In genomic region chr17:51462137-51462880, GRCm38 (mm10) we compare ENCODE assay signal across 13 mouse cellular contexts.
DNase-seq lines count a peak whose midpoint lies in the region; ATAC-seq and TF ChIP-seq lines count a peak whose summit lies in the region.
"Had no signal": no experiment of that assay in that cellular context is flagged by ENCODE, and none has a peak within 500 bp of the region (broad histone marks: within the 10 kb centered on the region; RNA-seq: fewer than 3 reads in every experiment).

No protein-coding gene starts in this region.

- 49% methylated on average over 5 of the region's 5 CpGs for WGBS in embryonic facial prominence, embryonic 10.5 days
- WGBS in hindbrain, embryonic 11.5 days = 29% methylated on average over 5 of the region's 5 CpGs
- WGBS in midbrain, embryonic 15.5 days = 26% methylated on average over 5 of the region's 5 CpGs
- WGBS in lung, adult 2 months = 70% methylated on average over 5 of the region's 5 CpGs
- 96% methylated on average over 5 of the region's 5 CpGs for WGBS in thymus, adult 2 months

- DNase-seq in embryo, embryonic 10 days (ENCODE audit: low spot score) = peak; percentile 11
- DNase-seq in embryo, embryonic 9.5 days (ENCODE audit: extremely low spot score) = no peak
- no peak for DNase-seq in embryonic facial prominence, embryonic 10.5 days (ENCODE audit: low spot score)
- DNase-seq in hindbrain, embryonic 11.5 days (ENCODE audit: low spot score) = peak; percentile 10
- no peak for DNase-seq in lung, adult 2 months
- no peak for DNase-seq in thymus, adult 2 months
- DNase-seq: cerebellum, adult 8-10 months; heart, adult 2 months had no signal

- peak overlapping the region; percentile 37; the same call in 1 of the 2 replicates for H3K4me3 ChIP-seq in embryonic facial prominence, embryonic 10.5 days
- no peak overlapping the region for H3K4me3 ChIP-seq in hindbrain, embryonic 11.5 days (ENCODE audit: low read depth, low read length)
- peak overlapping the region; percentile 20; the same call in 1 of the 2 replicates for H3K4me3 ChIP-seq in midbrain, embryonic 15.5 days
- no peak overlapping the region for H3K4me3 ChIP-seq in lung, adult 2 months (replicated peaks; ENCODE audit: extremely low read depth, low read depth, low read length)
- no peak overlapping the region for H3K4me3 ChIP-seq in thymus, adult 2 months (ENCODE audit: control insufficient read depth, insufficient read depth, low read length)
- H3K4me3 ChIP-seq: embryonic facial prominence, embryonic 15.5 days; heart, adult 2 months; liver, embryonic 15.5 days had no signal

- peaks cover 9% of the 10 kb centered on the region for H3K4me1 ChIP-seq in embryonic facial prominence, embryonic 10.5 days
- H3K4me1 ChIP-seq in hindbrain, embryonic 11.5 days (replicated peaks; ENCODE audit: control insufficient read depth, insufficient read depth, low read length) = 0 out of 2 replicates have a peak, but pooled peaks cover 2% of the 10 kb centered on the region
- peaks cover 10% of the 10 kb centered on the region for H3K4me1 ChIP-seq in midbrain, embryonic 15.5 days
- H3K4me1 ChIP-seq in lung, adult 2 months (ENCODE audit: control insufficient read depth, insufficient read depth, low read length) = no peaks in the 10 kb centered on the region
- no peaks in the 10 kb centered on the region for H3K4me1 ChIP-seq in thymus, adult 2 months (replicated peaks; ENCODE audit: control insufficient read depth, insufficient read depth, low read length)
- H3K4me1 ChIP-seq: embryonic facial prominence, embryonic 15.5 days; liver, embryonic 15.5 days had no signal

- H3K9ac ChIP-seq in hindbrain, embryonic 11.5 days (ENCODE audit: low read depth, low read length) = no peak overlapping the region
- no peak overlapping the region for H3K9ac ChIP-seq in midbrain, embryonic 15.5 days
- H3K9ac ChIP-seq: embryonic facial prominence, embryonic 15.5 days; liver, embryonic 15.5 days had no signal

- no peak for TF ChIP-seq CTCF in lung, adult 2 months (IDR thresholded peaks at IDR 0.05; ENCODE audit: insufficient read depth, low read length)
- TF ChIP-seq CTCF in thymus, adult 2 months (IDR thresholded peaks at IDR 0.05; ENCODE audit: borderline replicate concordance, control insufficient read depth, extremely low read depth, insufficient read depth, low read length, poor library complexity) = no peak

- H3K9me3 ChIP-seq in embryonic facial prominence, embryonic 10.5 days = no peaks in the 10 kb centered on the region
- H3K9me3 ChIP-seq in hindbrain, embryonic 11.5 days (ENCODE audit: control insufficient read depth, low read length) = no peaks in the 10 kb centered on the region
- no peaks in the 10 kb centered on the region for H3K9me3 ChIP-seq in midbrain, embryonic 15.5 days
- H3K9me3 ChIP-seq: embryonic facial prominence, embryonic 15.5 days; liver, embryonic 15.5 days had no signal

- H3K27ac ChIP-seq in embryonic facial prominence, embryonic 10.5 days (replicated peaks) = no peak overlapping the region
- H3K27ac ChIP-seq in hindbrain, embryonic 11.5 days (ENCODE audit: low read depth, low read length) = no peak overlapping the region
- no peak overlapping the region for H3K27ac ChIP-seq in midbrain, embryonic 15.5 days
- H3K27ac ChIP-seq in thymus, adult 2 months (ENCODE audit: control insufficient read depth, insufficient read depth, low read length) = no peak overlapping the region
- H3K27ac ChIP-seq: embryonic facial prominence, embryonic 15.5 days; heart, adult 2 months; liver, embryonic 15.5 days had no signal

- no peak for TF ChIP-seq POLR2A in lung, adult 2 months (IDR thresholded peaks at IDR 0.05; ENCODE audit: borderline replicate concordance, extremely low read depth, low read depth, low read length)
- TF ChIP-seq POLR2A in thymus, adult 2 months (IDR thresholded peaks at IDR 0.05; ENCODE audit: control insufficient read depth, extremely low read depth, insufficient read depth, low read length, poor library complexity) = no peak

- H3K4me2 ChIP-seq in hindbrain, embryonic 11.5 days (replicated peaks; ENCODE audit: low read depth, low read length) = no peak overlapping the region; the same call in 1 of the 2 replicates
- H3K4me2 ChIP-seq in midbrain, embryonic 15.5 days = peak overlapping the region; percentile 36
- H3K4me2 ChIP-seq: liver, embryonic 15.5 days had no signal

- no peaks in the 10 kb centered on the region for H3K36me3 ChIP-seq in embryonic facial prominence, embryonic 10.5 days (replicated peaks)
- no peaks in the 10 kb centered on the region for H3K36me3 ChIP-seq in hindbrain, embryonic 11.5 days (ENCODE audit: control insufficient read depth, insufficient read depth, low read length)
- H3K36me3 ChIP-seq in midbrain, embryonic 15.5 days (replicated peaks) = no peaks in the 10 kb centered on the region
- no peaks in the 10 kb centered on the region for H3K36me3 ChIP-seq in thymus, adult 2 months (ENCODE audit: control insufficient read depth, insufficient read depth, low read length)
- H3K36me3 ChIP-seq: embryonic facial prominence, embryonic 15.5 days; liver, embryonic 15.5 days had no signal

- peak; percentile 76 for ATAC-seq in hindbrain, embryonic 11.5 days (ENCODE audit: low FRiP score)
- no peak for ATAC-seq in midbrain, embryonic 15.5 days (replicated peaks)
- no peak for ATAC-seq in activated CD4-positive, CD25-positive, alpha-beta regulatory T cell, adult 4 months
- ATAC-seq: inflammation-experienced regulatory T-cells, adult 6 months had no signal

- no peaks in the 10 kb centered on the region for H3K27me3 ChIP-seq in embryonic facial prominence, embryonic 10.5 days (replicated peaks; ENCODE audit: low read depth, poor library complexity, severe bottlenecking)
- H3K27me3 ChIP-seq in hindbrain, embryonic 11.5 days (ENCODE audit: control insufficient read depth, insufficient read depth, low read length) = no peaks in the 10 kb centered on the region
- no peaks in the 10 kb centered on the region for H3K27me3 ChIP-seq in midbrain, embryonic 15.5 days (replicated peaks)
- H3K27me3 ChIP-seq in thymus, adult 2 months (ENCODE audit: control insufficient read depth, insufficient read depth, low read length) = no peaks in the 10 kb centered on the region
- H3K27me3 ChIP-seq: embryonic facial prominence, embryonic 15.5 days; liver, embryonic 15.5 days had no signal

Comparison
In these comparisons a context has a peak if more than half of its experiments do, and no peak if none do; other contexts are left out.
1. DNase-seq: peak in embryo, embryonic 10 days (single experiment) and hindbrain, embryonic 11.5 days (single experiment); none in embryo, embryonic 9.5 days (single experiment), embryonic facial prominence, embryonic 10.5 days (single experiment), lung, adult 2 months (single experiment) and thymus, adult 2 months (single experiment).
2. H3K4me3 ChIP-seq: peak in embryonic facial prominence, embryonic 10.5 days (single experiment) and midbrain, embryonic 15.5 days (single experiment); none in hindbrain, embryonic 11.5 days (single experiment), lung, adult 2 months (single experiment) and thymus, adult 2 months (single experiment).